Mouse (Mus musculus) lung, embryonic 14.5 days (tissue): ENCODE data around the gene Gm10961. TPM values are rescaled to one million over a fixed set of nuclear protein-coding genes. Genes with fewer than 3 reads are reported as not detected.
A peak's percentile ranks its signal among the peaks of the same experiment; 100 is the strongest.

Experiments
- ATAC-seq: fragments of 200-750 bp; cut with Nextera tagmentation; 2 replicates; pipeline ENCODE4 v1.8.0; 2017; ENCODE audit warnings: mild to moderate bottlenecking, moderate TSS enrichment, moderate library complexity; ENCODE audit not compliant: insufficient read depth
- DNase-seq: peaks from one replicate; pipeline ENCODE4 v3.0.0-alpha.2; 2015
- H3K27ac ChIP-seq: fragments of 300-500 bp; sonication (generic); 2 replicates; pipeline ENCODE4 v1.5.1; 2014; ENCODE audit warnings: low read depth, mild to moderate bottlenecking, moderate library complexity
- H3K27me3 ChIP-seq: fragments of 300-500 bp; sonication (generic); 2 replicates; pipeline ENCODE4 v1.6.1; 2014; ENCODE audit warnings: low read length, control low read depth; ENCODE audit not compliant: insufficient read depth
- H3K36me3 ChIP-seq: fragments of 300-500 bp; sonication (generic); 2 replicates; pipeline ENCODE4 v1.6.1; 2014; ENCODE audit warnings: control low read depth; ENCODE audit not compliant: insufficient read depth
- H3K4me1 ChIP-seq: fragments of 300-500 bp; sonication (generic); 2 replicates; pipeline ENCODE4 v1.6.1; 2014; ENCODE audit warnings: antibody characterized with exemption, control low read depth; ENCODE audit not compliant: insufficient read depth
- H3K4me2 ChIP-seq: fragments of 300-500 bp; sonication (generic); 2 replicates; pipeline ENCODE4 v1.6.1; 2014; ENCODE audit warnings: mild to moderate bottlenecking
- H3K4me3 ChIP-seq: fragments of 300-500 bp; sonication (generic); 2 replicates; pipeline ENCODE4 v1.5.1; 2014; ENCODE audit warnings: low read depth, low read length
- H3K9ac ChIP-seq: fragments of 300-500 bp; sonication (generic); 2 replicates; pipeline ENCODE4 v1.6.1; 2014
- H3K9me3 ChIP-seq: fragments of 300-500 bp; sonication (generic); 2 replicates; pipeline ENCODE4 v1.6.1; 2016; ENCODE audit warnings: low read depth, low read length, control low read depth
- CTCF ChIP-seq: IDR thresholded peaks from 2 replicates; pipeline ENCODE4 v1.5.1; 2016; ENCODE audit warnings: antibody characterized with exemption, low read depth
- WGBS: fragments of 180-500 bp; shearing (Covaris S2); extraction: QIAGEN DNeasy Blood & Tissue Kit; methylation state at CpG from one replicate; pipeline ENCODE4 v1.1.7; 2014; 5-methylcytosine and 5-hydroxymethylcytosine counted together
- polyA plus RNA-seq: library from polyadenylated mRNA; unstranded; fragments of >200 nt; fragmentation: Nextera tagmentation; extraction: Ambion mirVana; gene quantifications from 2 replicates; pipeline ENCODE4 v1.2.1, GENCODE M21; 2014

Gm10961 gene
- polyA plus RNA-seq = not detected in 2 replicates

DNA sequence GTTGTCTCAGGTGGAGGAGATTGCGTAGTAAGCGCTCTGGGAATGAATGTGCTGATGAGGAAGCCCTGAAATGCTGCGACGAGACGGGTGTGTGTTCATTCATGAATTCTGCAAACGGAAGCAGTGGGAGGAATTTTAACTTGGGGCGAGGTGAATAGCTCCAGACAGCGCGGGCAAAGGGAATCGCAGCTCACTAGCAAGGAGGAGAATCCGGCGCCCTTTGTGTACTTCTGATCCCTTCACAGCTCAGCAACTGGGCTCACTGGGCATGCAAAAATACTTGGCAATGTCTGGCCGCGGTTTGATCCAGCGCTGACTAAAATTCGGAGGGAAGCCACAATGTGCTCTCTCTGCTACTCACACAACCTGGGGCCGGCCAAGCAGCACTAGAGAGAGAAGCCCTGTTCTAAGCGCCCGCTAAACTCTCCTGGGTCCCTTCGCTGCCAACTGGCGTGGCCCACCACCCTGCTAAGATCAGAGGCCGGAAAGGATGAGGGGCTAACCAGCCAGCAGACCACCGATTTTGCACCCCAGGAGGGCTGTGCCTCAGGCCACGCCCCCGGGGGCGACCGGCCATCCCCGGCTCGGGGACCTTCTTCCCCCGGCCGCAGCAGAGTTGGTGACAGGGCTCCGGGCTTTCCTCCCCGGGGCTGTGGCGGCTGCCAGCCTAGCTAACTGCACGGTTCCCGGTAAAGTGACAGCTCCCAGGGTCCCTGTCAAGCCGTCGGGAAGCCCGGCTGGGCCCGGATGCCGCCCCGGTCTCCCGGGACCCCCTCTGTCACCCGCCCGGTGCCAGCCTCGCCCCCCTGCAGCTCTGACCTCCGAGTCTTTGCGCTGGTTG is at the start of gene Gm10961:
Gene Gm10961 (plus strand): TSS at position 641 of the 841 bp plus-strand sequence.
- Histone ChIP-seq H3K9ac (peak within 1 kb of the TSS; percentile 95), H3K27me3 (no peaks in the 10 kb centered on the region), H3K9me3 (no peaks in the 10 kb centered on the region), H3K27ac (peak within 1 kb of the TSS; percentile 90), H3K4me3 (peak within 1 kb of the TSS; percentile 98), H3K4me2 (peak within 1 kb of the TSS; percentile 83), H3K4me1 (no peaks in the 10 kb centered on the region; the same call in 1 of the 2 replicates), H3K36me3 (peaks cover 32% of the 10 kb centered on the region)
- WGBS = under 1% methylated on average over 48 of the region's 48 CpGs
- DNase-seq (peak; percentile 61), ATAC-seq (peak; percentile 69)
- no peak for TF ChIP-seq CTCF

DNA sequence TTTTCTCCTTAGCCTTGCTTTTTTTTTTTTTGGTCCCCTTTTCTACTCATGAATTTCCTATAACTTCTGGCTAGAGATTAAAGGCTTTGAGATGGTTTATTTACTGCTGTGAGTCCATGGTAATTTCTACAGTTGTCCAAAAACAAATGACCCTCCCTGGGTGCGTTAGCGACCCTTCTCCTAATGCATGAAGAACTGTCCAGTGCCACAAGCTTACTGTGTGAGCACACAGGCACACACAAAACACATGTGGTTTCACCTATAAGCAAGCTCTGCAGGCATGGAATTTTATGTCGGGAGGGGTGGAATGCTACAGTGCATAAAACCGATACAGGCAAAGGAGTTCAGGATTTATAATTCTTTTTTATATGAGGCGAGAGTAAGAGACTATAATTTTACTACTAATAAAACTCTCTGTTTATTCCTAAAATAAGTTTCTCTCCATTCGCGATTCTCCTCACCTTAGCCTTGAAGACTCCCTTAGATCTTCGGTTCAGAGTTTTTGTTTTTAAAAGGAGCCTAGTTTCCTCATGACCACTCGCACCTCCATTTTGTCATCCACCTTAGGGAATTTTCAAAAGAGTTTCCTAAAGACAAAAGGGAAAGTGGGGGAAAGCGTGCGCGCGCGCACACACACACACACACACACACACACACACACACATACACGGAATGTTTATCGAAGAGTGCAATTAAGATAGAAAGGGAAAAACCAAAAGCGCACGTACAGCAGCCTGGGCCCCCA is 48.8 kb upstream of the Gm10961 start:
- peak overlapping the region; percentile 32 for H3K4me3 ChIP-seq
- H3K27me3 ChIP-seq = peaks cover 80% of the 10 kb centered on the region
- no peaks in the 10 kb centered on the region for H3K4me1 ChIP-seq
- no peak overlapping the region for H3K27ac ChIP-seq
- WGBS = 2% methylated on average over 18 of the region's 18 CpGs
- no peak for ATAC-seq
- no peak for DNase-seq
- H3K9ac ChIP-seq = no peak overlapping the region
- H3K36me3 ChIP-seq = no peaks in the 10 kb centered on the region
- no peak for TF ChIP-seq CTCF
- H3K9me3 ChIP-seq = no peaks in the 10 kb centered on the region
- H3K4me2 ChIP-seq = peak overlapping the region; percentile 61

DNA sequence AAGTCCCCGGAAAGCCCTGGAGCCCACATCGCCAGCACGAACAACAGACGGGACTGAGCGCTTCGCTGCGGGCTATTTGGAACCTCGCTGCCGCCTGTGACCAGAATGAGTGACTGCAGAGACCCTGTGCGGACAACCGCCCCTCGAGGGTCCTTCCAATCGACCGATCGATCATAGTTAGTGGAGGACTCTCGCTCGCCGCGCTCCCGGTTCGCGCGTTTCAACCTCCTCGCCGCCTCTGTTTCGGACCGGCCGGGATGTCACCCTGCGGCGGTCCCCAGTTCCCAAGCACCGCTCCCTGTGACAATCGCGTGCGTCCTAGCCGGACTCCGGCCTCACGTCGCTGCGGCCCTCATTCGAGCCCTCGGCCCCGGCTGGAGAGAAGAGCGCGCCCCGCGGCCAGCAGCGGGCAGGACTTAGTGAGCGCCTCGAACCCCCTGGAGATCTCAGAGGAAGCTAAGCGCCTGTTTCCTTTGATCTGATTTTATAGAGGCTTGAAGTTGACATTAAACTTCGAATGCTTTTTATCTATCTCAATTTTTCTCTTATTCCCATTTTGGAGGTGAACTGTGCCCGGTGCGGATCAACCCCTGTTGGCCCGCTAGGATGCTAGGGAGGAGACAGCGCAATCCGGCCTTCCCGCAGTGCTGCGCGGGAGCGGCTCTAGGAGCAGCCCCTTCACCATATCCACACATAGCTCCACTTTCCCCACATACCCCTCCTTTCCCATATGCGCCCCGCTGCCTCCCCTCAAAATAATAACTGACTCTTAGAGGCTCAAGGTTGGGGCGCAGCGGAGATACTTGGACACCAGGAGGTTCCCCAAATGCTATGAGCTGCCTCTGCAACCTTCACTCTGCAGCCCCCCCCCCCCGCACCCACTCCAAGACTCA is 48.0 kb upstream of the Gm10961 start:
- H3K9ac ChIP-seq = 0 out of 2 replicates have a peak overlapping the region, but pooled peaks have one; percentile 17
- peak overlapping the region; percentile 32 for H3K4me3 ChIP-seq
- H3K9me3 ChIP-seq = no peaks in the 10 kb centered on the region
- under 1% methylated on average over 65 of the region's 65 CpGs for WGBS
- no peak overlapping the region for H3K27ac ChIP-seq
- no peak for ATAC-seq
- H3K36me3 ChIP-seq = no peaks in the 10 kb centered on the region
- no peaks in the 10 kb centered on the region for H3K4me1 ChIP-seq
- no peak for TF ChIP-seq CTCF
- DNase-seq = peak; percentile 55
- peak overlapping the region; percentile 61 for H3K4me2 ChIP-seq
- peaks cover 87% of the 10 kb centered on the region for H3K27me3 ChIP-seq

DNA sequence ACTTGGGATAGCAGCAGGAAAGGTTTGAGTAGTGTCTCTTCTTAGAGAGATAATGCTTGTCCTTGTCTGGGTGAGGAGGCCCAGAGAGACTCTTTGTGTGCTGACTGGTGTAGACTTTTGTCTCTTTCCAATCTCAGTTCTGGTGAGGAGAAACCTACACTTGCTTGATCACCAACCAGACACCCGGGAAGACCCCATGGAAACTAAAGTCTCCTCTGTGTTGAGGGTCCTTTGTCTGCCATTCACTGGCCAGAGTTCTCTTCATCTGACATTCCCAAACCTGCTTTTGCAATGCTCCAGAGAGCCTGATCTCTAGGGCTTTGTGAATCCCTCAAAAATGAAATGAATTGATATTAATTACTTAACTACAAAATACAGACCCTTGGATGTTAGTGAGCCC is 47.2 kb upstream of the Gm10961 start:
- DNase-seq (no peak), ATAC-seq (no peak)
- H3K36me3 ChIP-seq = no peaks in the 10 kb centered on the region
- H3K4me1 ChIP-seq = no peaks in the 10 kb centered on the region
- peaks cover 91% of the 10 kb centered on the region for H3K27me3 ChIP-seq
- no peak for TF ChIP-seq CTCF
- no peak overlapping the region for H3K4me3 ChIP-seq
- no peaks in the 10 kb centered on the region for H3K9me3 ChIP-seq
- H3K9ac ChIP-seq = no peak overlapping the region
- no peak overlapping the region for H3K4me2 ChIP-seq
- H3K27ac ChIP-seq = no peak overlapping the region
- WGBS = 4% methylated on average over 1 of the region's 1 CpGs

DNA sequence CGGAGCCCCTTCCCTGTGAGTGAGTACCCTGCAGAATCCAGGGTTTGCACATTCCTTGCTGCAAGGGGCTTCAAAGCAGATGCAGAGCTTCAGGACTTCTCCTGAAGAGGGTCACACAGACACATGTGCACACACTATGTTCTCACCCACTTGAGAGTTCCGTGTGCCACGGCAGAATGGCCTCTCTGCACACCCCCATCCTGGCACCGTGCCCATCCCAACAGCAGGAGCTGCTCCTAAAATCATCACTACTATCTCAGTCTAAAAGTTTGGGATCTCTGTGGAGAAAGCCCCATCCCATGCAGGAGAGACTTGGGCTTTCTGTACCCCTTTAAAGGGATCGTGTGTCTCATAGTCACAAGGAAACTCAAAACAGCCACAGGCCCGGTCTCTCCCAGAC is 44.6 kb upstream of the Gm10961 start:
- peak; percentile 55; the same call in 1 of the 2 replicates for ATAC-seq
- Histone ChIP-seq H3K27ac (no peak overlapping the region), H3K9ac (no peak overlapping the region), H3K9me3 (no peaks in the 10 kb centered on the region), H3K4me3 (no peak overlapping the region), H3K4me2 (no peak overlapping the region), H3K4me1 (no peaks in the 10 kb centered on the region), H3K27me3 (peaks cover 81% of the 10 kb centered on the region), H3K36me3 (no peaks in the 10 kb centered on the region)
- DNase-seq = no peak
- no peak for TF ChIP-seq CTCF
- 45% methylated on average over 6 of the region's 6 CpGs for WGBS

DNA sequence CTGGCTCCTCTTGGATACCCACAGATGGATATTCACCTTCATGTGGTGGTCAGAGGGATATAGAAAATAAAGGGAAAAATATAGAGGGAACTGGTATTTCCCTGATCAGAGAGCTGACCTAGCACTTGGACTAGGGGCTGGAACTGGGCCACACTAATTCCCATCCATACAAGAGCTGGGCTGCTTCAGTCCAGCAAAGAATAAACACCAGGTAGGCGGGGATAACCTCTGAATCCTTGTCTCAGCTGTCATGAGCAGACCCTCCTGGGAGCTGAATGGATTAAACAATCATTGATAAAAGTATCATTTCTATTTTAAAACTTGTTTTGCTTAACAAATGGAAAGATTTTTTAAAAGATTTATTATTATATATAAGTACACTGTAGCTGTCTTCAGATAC is 39.5 kb upstream of the Gm10961 start:
- H3K27ac ChIP-seq = no peak overlapping the region
- DNase-seq (no peak), ATAC-seq (no peak)
- H3K4me2 ChIP-seq = no peak overlapping the region
- 26% methylated on average over 1 of the region's 1 CpGs for WGBS
- H3K4me3 ChIP-seq = no peak overlapping the region
- H3K9me3 ChIP-seq = no peaks in the 10 kb centered on the region
- peaks cover 75% of the 10 kb centered on the region for H3K27me3 ChIP-seq
- no peak overlapping the region for H3K9ac ChIP-seq
- H3K4me1 ChIP-seq = no peaks in the 10 kb centered on the region
- no peaks in the 10 kb centered on the region for H3K36me3 ChIP-seq
- no peak for TF ChIP-seq CTCF
